Mouse (Mus musculus): ENCODE measurements at regions not wholly inside any gene's neighbourhood (a gene's known extent, or its start where the extent isn't known, plus 50 kb on each side); places are given as distances from the start of the nearest gene placed in this dataset.
"Not testable (repeated sequence)": the region's sequence is repeated elsewhere in the genome, so short reads cannot be mapped to it uniquely, and the experiment has no call there.

DNA sequence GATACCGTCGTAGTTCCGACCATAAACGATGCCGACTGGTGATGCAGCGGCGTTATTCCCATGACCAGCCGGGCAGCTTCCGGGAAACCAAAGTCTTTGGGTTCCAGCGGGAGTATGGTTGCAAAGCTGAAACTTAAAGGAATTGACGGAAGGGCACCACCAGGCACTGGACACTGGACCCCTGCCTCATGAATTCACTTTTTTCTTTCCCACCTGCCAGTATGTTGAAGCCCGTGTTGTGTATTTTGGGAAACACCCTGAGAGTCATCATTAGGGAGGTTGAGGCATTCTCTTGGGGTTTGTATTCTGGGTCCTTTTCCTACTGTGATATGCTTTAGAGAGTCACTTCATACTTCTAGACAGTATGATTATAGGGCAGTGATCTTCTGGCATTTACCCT, 197.9 kb downstream of the Samd9l start:
- not testable (repeated sequence) for H3K4me1 ChIP-seq (ENCODE audit: control insufficient read depth, insufficient read depth, low read length); ATAC-seq (ENCODE audit: low FRiP score, low TSS enrichment); H3K36me3 ChIP-seq (ENCODE audit: control insufficient read depth, insufficient read depth, low read length); H3K9ac ChIP-seq (replicated peaks; ENCODE audit: low read length); H3K9me3 ChIP-seq (ENCODE audit: control insufficient read depth, low read length); H3K4me3 ChIP-seq (replicated peaks; ENCODE audit: low read depth, low read length); DNase-seq; H3K27me3 ChIP-seq (ENCODE audit: control insufficient read depth, insufficient read depth, low read length); H3K27ac ChIP-seq (replicated peaks; ENCODE audit: low read depth, low read length); H3K4me2 ChIP-seq (ENCODE audit: low read length)
- WGBS: 57% methylated on average over 12 of the region's 12 CpGs

DNA sequence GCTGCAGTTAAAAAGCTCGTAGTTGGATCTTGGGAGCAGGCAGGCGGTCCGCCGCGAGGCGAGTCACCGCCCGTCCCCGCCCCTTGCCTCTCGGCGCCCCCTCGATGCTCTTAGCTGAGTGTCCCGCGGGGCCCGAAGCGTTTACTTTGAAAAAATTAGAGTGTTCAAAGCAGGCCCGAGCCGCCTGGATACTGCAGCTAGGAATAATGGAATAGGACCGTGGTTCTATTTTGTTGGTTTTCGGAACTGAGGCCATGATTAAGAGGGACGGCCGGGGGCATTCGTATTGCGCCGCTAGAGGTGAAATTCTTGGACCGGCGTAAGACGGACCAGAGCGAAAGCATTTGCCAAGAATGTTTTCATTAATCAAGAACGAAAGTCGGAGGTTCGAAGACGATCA, 198.3 kb downstream of the Samd9l start:
- Histone ChIP-seq H3K27me3 (ENCODE audit: control insufficient read depth, insufficient read depth, low read length) (no peaks in the 10 kb centered on the region), H3K4me3 (replicated peaks; ENCODE audit: low read depth, low read length) (no peak overlapping the region), H3K27ac (replicated peaks; ENCODE audit: low read depth, low read length) (no peak overlapping the region), H3K4me1 (ENCODE audit: control insufficient read depth, insufficient read depth, low read length) (no peaks in the 10 kb centered on the region), H3K4me2 (ENCODE audit: low read length) (no peak overlapping the region), H3K9me3 (ENCODE audit: control insufficient read depth, low read length) (no peaks in the 10 kb centered on the region; the same call in 1 of the 2 replicates), H3K9ac (replicated peaks; ENCODE audit: low read length) (no peak overlapping the region), H3K36me3 (ENCODE audit: control insufficient read depth, insufficient read depth, low read length) (no peaks in the 10 kb centered on the region)
- 75% methylated on average over 28 of the region's 33 CpGs for WGBS
- no peak for ATAC-seq (ENCODE audit: low FRiP score, low TSS enrichment)
- no peak for DNase-seq

DNA sequence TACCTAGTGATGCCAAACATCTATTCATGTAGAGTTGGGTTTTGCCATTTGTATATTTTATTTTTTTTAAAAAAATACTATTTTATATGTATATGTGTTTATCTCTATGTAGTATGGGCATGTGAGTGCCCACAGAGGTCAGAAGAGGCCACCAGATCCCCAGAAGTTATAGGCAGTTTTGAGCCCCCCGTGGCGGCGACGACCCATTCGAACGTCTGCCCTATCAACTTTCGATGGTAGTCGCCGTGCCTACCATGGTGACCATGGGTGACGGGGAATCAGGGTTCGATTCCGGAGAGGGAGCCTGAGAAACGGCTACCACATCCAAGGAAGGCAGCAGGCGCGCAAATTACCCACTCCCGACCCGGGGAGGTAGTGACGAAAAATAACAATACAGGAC, 198.8 kb downstream of the Samd9l start:
- not testable (repeated sequence) for H3K36me3 ChIP-seq (ENCODE audit: control insufficient read depth, insufficient read depth, low read length); ATAC-seq (ENCODE audit: low FRiP score, low TSS enrichment)
- WGBS: 86% methylated on average over 18 of the region's 18 CpGs

DNA sequence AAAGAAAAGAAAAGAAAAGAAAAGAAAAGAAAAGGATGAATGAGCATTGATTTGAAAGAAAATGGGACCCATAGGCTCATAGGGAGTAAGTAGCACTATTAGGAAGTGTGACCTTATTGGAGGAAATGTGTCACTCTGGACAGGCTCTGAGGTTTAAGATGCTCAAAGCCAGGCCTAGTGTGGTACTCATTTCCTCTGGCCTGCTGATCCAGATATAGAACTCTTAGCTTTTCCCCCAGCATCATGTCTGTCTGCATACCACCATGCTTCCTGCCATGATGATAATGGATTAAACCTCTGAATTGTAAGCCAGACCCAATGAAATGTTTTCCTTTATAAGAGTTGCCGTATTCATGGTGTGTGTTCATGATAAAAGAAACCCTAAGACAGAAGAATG, 206.9 kb downstream of the Samd9l start:
- H3K36me3 ChIP-seq (ENCODE audit: control insufficient read depth, insufficient read depth, low read length); H3K27ac ChIP-seq (replicated peaks; ENCODE audit: low read depth, low read length); H3K4me2 ChIP-seq (ENCODE audit: low read length); DNase-seq; ATAC-seq (ENCODE audit: low FRiP score, low TSS enrichment); H3K9me3 ChIP-seq (ENCODE audit: control insufficient read depth, low read length); H3K27me3 ChIP-seq (ENCODE audit: control insufficient read depth, insufficient read depth, low read length); H3K9ac ChIP-seq (replicated peaks; ENCODE audit: low read length); H3K4me3 ChIP-seq (replicated peaks; ENCODE audit: low read depth, low read length); H3K4me1 ChIP-seq (ENCODE audit: control insufficient read depth, insufficient read depth, low read length): not testable (repeated sequence)
- 57% methylated on average over 1 of the region's 1 CpGs for WGBS

More for the DNA sequence above, 198.8 kb downstream of the Samd9l start:
- H3K27me3 ChIP-seq (ENCODE audit: control insufficient read depth, insufficient read depth, low read length); H3K4me1 ChIP-seq (ENCODE audit: control insufficient read depth, insufficient read depth, low read length); H3K9me3 ChIP-seq (ENCODE audit: control insufficient read depth, low read length); H3K4me2 ChIP-seq (ENCODE audit: low read length); H3K4me3 ChIP-seq (replicated peaks; ENCODE audit: low read depth, low read length); H3K9ac ChIP-seq (replicated peaks; ENCODE audit: low read length); H3K27ac ChIP-seq (replicated peaks; ENCODE audit: low read depth, low read length): not testable (repeated sequence)
- peak; percentile 69 for DNase-seq

DNA sequence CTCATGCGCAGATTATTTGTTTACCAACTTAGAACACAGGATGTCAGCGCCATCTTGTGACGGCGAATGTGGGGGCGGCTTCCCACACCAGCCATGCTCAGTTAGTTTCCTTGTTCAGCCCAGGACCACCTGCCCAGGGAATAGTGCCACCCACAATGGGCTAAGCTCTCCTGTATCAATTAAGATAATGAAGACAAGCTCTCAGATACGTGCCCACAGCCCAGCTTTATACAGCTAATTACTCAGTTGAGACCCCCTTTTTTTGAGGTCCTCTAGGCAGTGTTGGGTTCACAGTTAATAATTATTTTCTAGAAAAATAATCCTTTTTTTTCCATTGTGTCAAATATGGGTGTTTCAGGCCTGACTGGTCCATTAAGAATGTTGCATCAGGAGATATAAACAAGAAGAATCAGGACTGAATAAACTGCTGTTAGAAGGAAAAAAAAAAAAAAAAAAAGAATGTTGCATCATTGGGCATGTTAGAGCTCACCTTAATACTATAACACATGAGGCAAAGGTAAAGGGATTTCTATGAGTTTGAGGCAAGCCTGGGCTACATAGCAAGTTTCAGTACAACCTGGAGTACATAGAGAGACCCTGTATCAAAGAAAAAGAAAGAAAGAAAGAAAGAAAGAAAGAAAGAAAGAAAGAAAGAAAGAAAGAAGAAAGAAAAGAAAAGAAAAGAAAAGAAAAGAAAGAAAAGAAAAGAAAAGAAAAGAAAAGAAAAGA, 207.5 kb downstream of the Samd9l start:
- H3K4me1 ChIP-seq (ENCODE audit: control insufficient read depth, insufficient read depth, low read length); H3K4me2 ChIP-seq (ENCODE audit: low read length); H3K27me3 ChIP-seq (ENCODE audit: control insufficient read depth, insufficient read depth, low read length); H3K36me3 ChIP-seq (ENCODE audit: control insufficient read depth, insufficient read depth, low read length); H3K27ac ChIP-seq (replicated peaks; ENCODE audit: low read depth, low read length); H3K4me3 ChIP-seq (replicated peaks; ENCODE audit: low read depth, low read length); DNase-seq; H3K9ac ChIP-seq (replicated peaks; ENCODE audit: low read length); H3K9me3 ChIP-seq (ENCODE audit: control insufficient read depth, low read length): not testable (repeated sequence)
- WGBS: 84% methylated on average over 6 of the region's 6 CpGs
- peak; percentile 60 for ATAC-seq (ENCODE audit: low FRiP score, low TSS enrichment)

DNA sequence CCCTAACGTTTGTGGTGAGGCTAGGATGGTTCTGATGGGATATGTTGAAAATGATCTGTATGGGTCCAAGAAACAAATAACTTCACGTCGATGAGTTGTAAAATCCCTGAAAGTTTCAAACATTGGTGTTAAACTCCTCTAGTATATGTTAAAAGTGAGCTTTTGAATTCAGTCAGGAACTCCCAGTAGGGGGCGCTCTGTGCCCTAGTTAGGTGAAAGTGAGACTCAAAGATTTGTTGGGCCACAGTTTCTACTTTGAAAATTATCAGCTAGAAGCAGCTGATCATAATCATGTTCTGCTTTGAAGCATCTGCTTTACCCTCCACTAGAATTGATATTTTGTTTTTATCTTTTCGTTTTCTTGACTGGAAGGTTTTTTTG, 215.6 kb downstream of the Samd9l start:
- Histone ChIP-seq H3K4me3 (replicated peaks; ENCODE audit: low read depth, low read length) (no peak overlapping the region), H3K9ac (replicated peaks; ENCODE audit: low read length) (no peak overlapping the region), H3K27ac (replicated peaks; ENCODE audit: low read depth, low read length) (no peak overlapping the region), H3K4me1 (ENCODE audit: control insufficient read depth, insufficient read depth, low read length) (no peaks in the 10 kb centered on the region), H3K9me3 (ENCODE audit: control insufficient read depth, low read length) (peaks cover 24% of the 10 kb centered on the region), H3K4me2 (ENCODE audit: low read length) (no peak overlapping the region), H3K36me3 (ENCODE audit: control insufficient read depth, insufficient read depth, low read length) (no peaks in the 10 kb centered on the region), H3K27me3 (ENCODE audit: control insufficient read depth, insufficient read depth, low read length) (no peaks in the 10 kb centered on the region)
- 45% methylated on average over 5 of the region's 5 CpGs for WGBS
- ATAC-seq (ENCODE audit: low FRiP score, low TSS enrichment) (no peak), DNase-seq (peak; percentile 35)

DNA sequence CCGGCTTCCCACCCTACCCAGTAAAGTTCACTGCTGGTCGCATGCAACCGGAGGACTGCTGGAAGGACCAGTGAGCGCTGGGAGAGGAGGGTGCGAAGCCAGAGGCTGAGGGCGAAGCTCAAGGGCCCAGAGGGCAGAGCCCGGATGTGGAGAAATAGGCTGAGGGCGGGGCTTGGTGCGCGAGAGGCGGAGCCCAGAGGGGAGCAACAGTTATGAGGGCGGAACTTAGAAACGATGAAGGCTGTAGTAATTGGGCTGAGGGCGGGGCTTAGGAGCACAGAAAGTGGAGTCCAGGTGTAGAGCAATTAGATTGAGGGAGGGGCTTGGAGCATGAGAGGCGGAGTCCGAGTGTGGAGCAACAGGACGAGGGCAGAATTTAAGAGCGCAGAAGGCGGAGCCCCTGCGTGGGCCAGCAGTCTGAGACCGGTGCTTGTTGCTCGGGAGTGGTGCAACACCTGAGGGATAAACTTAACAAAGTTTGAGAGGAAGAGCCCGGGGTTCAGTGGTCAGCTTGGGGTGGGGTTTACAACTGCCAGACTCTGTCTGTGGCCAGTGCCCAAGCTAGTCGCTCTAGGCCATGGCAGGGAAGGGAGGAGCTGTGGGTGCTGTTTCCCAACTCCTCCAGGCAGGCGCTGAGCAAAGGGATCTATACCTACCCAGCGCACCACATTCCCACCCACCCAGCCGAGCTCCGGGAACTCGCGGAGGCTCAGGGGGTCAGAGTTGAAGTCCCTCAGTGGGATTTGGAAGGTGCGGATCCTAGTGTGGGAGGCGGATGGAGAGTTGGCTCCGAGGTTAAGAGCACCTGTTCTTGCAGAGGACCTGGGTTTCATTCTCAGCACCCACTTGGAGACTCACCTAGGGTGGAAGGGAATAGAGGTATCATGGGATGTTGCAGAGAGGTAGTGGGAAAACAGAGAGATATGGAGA, 216.2 kb downstream of the Samd9l start:
- no peak overlapping the region for H3K27ac ChIP-seq (replicated peaks; ENCODE audit: low read depth, low read length)
- no peaks in the 10 kb centered on the region for H3K36me3 ChIP-seq (ENCODE audit: control insufficient read depth, insufficient read depth, low read length)
- H3K9ac ChIP-seq (replicated peaks; ENCODE audit: low read length): no peak overlapping the region
- no peaks in the 10 kb centered on the region for H3K27me3 ChIP-seq (ENCODE audit: control insufficient read depth, insufficient read depth, low read length)
- peak; percentile 12 for DNase-seq
- WGBS: 49% methylated on average over 33 of the region's 33 CpGs
- ATAC-seq (ENCODE audit: low FRiP score, low TSS enrichment): peak; percentile 81
- peak overlapping the region; percentile 12; the same call in 1 of the 2 replicates for H3K4me3 ChIP-seq (replicated peaks; ENCODE audit: low read depth, low read length)
- peak overlapping the region; percentile 22 for H3K4me2 ChIP-seq (ENCODE audit: low read length)
- no peaks in the 10 kb centered on the region for H3K4me1 ChIP-seq (ENCODE audit: control insufficient read depth, insufficient read depth, low read length)
- H3K9me3 ChIP-seq (ENCODE audit: control insufficient read depth, low read length): peaks cover 24% of the 10 kb centered on the region

DNA sequence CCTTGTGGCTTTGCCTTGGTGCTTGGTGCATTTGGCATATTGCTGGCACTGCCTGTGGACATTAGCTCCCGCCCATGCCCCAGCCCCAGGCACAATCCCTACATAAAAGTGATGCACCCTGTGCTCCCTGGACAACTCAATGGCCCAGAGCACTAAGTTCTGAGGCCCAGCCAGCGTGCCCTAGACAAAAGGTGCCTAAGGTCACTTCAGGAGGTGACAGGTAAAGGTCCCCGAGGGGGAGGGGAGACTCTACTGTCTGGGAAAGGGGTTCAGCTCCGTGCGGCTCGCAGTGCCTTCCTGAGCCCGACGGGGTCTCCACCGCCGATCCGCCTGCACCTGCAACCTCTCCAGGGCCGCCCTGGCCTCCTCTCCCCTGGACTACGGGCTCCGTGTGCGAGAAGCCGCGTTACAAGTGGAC, 216.9 kb downstream of the Samd9l start:
- H3K4me2 ChIP-seq (ENCODE audit: low read length): peak overlapping the region; percentile 22
- peak; percentile 51 for ATAC-seq (ENCODE audit: low FRiP score, low TSS enrichment)
- H3K4me1 ChIP-seq (ENCODE audit: control insufficient read depth, insufficient read depth, low read length); H3K9ac ChIP-seq (replicated peaks; ENCODE audit: low read length); H3K27me3 ChIP-seq (ENCODE audit: control insufficient read depth, insufficient read depth, low read length); H3K27ac ChIP-seq (replicated peaks; ENCODE audit: low read depth, low read length); H3K36me3 ChIP-seq (ENCODE audit: control insufficient read depth, insufficient read depth, low read length); DNase-seq: not testable (repeated sequence)
- peaks cover 24% of the 10 kb centered on the region for H3K9me3 ChIP-seq (ENCODE audit: control insufficient read depth, low read length)
- H3K4me3 ChIP-seq (replicated peaks; ENCODE audit: low read depth, low read length): peak overlapping the region; percentile 12; the same call in 1 of the 2 replicates
- 40% methylated on average over 17 of the region's 17 CpGs for WGBS

Data from midbrain, embryonic 14.5 days (tissue).